Mouse (Mus musculus): Measurements from ENCODE around the gene Nop58.

DNA sequence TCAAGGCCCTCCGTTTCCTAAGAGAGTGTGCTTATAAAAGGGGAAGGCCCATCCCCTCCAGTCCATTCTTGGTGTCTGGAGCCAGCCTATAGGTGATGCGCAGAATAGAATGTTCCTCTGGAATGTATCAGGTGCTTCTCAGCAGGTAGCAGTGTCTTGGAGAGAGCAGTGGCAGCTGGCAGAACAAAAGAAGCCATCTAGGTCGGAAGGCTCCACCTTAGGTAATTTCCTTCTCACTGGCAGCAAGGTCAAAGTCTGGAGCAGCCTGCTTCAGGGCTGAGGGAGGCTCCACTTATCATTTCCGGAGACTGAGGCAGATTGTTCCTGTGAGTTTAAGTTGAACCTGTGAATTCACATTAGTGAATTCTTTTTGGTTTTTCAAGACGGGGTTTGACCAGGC is 13.0 kb downstream of the Nop58 start:
- no peak for TF ChIP-seq CTCF (IDR thresholded peaks at IDR 0.05)
- TF ChIP-seq EP300 (IDR thresholded peaks at IDR 0.05): no peak
